Mouse (Mus musculus): ENCODE measurements around the gene Adgrv1. TPM values are rescaled to one million over a fixed set of nuclear protein-coding genes. Genes with fewer than 3 reads are reported as not detected.
"Not testable (repeated sequence)": the region's sequence is repeated elsewhere in the genome, so short reads cannot be mapped to it uniquely, and the experiment has no call there.

Adgrv1 gene
- polyA plus RNA-seq, 1 experiment from 2014 or later: not detected

DNA sequence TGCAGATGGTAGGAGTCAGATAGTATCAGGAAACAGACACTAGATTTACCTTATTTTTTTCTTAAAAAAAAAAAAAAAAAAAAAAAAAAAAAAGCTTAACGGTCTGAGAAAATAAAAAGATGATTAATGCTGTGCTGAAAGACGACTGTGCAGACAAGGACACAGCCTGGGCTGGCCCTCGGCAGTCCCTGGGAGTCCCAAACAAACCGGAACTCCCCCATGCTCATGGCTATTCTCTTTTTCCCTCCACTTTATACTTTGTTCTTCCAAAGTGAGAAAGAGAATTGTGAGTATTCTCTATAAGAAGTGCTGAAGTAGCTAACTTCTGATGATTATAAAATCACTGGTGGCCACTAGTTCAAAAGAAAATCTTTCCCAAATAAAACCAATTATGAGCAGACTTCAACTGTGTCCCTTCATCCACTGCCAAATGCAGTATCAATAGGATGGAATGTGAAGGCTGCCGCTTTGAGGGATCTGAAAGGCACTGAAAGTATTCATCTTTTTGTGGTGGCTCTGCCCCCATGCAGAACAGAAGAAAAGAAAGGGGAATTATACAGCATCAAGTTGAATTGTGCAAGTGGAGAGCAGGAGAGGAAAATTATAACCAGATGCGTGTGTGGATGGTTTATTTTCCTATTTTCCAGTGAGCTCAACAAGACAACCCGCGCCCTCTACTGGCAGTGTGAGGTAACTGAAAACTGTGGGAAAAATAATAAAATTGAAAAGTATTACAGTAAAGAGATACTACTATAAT lies 8.5 kb upstream of the Adgrv1 start:
- Histone ChIP-seq H3K4me3 (ENCODE audit: inconsistent target) (no peak overlapping the region), H3K36me3 (ENCODE audit: inconsistent target) (no peaks in the 10 kb centered on the region), H3K27ac (no peak overlapping the region), H3K79me2 (ENCODE audit: inconsistent target) (no peaks in the 10 kb centered on the region)
- 16% methylated on average over 8 of the region's 8 CpGs for WGBS (ENCODE audit: missing documents)

DNA sequence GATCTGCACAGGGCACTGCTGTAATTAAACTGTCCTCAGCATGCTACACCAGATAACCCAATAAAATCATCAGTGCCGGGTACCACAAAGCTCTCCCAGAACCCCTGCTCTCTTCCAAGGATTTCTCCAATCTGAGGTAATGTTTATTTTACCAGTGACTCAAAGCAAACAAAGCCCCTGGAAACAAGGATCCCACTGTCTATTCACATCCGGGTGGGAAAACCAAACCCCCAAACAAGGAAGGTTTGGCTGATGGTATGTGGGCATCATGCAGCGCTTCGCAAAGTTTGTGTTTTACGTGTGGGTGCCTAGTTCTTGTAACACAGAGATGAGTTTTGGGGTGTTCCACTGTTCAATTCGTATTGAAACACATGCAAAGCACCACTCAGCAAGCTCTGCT lies 7.9 kb upstream of the Adgrv1 start:
- H3K4me3 ChIP-seq (ENCODE audit: inconsistent target): no peak overlapping the region
- 55% methylated on average over 6 of the region's 6 CpGs for WGBS (ENCODE audit: missing documents)
- no peak overlapping the region for H3K27ac ChIP-seq
- no peaks in the 10 kb centered on the region for H3K79me2 ChIP-seq (ENCODE audit: inconsistent target)
- H3K36me3 ChIP-seq (ENCODE audit: inconsistent target): no peaks in the 10 kb centered on the region

- no peaks in the 10 kb centered on the region for H3K79me2 ChIP-seq (ENCODE audit: inconsistent target)
- no peak overlapping the region for H3K4me3 ChIP-seq (ENCODE audit: inconsistent target)
- no peak overlapping the region for H3K27ac ChIP-seq
- no peaks in the 10 kb centered on the region for H3K36me3 ChIP-seq (ENCODE audit: inconsistent target)
- 76% methylated on average over 4 of the region's 4 CpGs for WGBS (ENCODE audit: missing documents)
These were observed 6.7 kb upstream of the Adgrv1 start for GRCm38 (mm10) chr13:81639624-81640023.

- Histone ChIP-seq H3K36me3 (ENCODE audit: inconsistent target) (no peaks in the 10 kb centered on the region), H3K4me3 (ENCODE audit: inconsistent target) (no peak overlapping the region), H3K27ac (no peak overlapping the region), H3K79me2 (ENCODE audit: inconsistent target) (no peaks in the 10 kb centered on the region)
- 87% methylated on average over 5 of the region's 5 CpGs for WGBS (ENCODE audit: missing documents)
These were observed 2.4 kb downstream of the Adgrv1 start for GRCm38 (mm10) chr13:81630566-81630965.

DNA sequence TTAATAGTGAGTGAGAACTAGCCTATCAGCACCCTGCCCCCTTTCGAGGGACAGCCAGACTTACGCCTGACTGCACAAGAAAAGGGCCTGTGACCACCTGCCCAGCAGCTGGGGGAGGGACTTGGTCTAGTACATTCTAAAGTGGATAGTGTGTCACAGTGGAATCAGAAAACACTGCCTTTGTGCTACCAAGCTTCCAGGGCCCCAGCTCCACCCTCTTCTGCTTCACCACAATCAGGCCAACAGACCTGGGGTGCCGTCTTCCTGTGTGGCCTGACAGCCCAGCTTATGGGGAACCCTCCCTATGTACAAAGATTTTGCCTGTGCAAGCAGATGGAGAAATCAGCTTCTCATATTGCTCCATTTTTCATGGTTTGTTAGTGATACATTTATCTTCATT lies 3.6 kb downstream of the Adgrv1 start:
- 64% methylated on average over 3 of the region's 3 CpGs for WGBS (ENCODE audit: missing documents)
- H3K36me3 ChIP-seq (ENCODE audit: inconsistent target): no peaks in the 10 kb centered on the region
- H3K27ac ChIP-seq: no peak overlapping the region
- no peak overlapping the region for H3K4me3 ChIP-seq (ENCODE audit: inconsistent target)
- H3K79me2 ChIP-seq (ENCODE audit: inconsistent target): no peaks in the 10 kb centered on the region

- no peaks in the 10 kb centered on the region for H3K36me3 ChIP-seq (ENCODE audit: inconsistent target)
- no peak overlapping the region for H3K4me3 ChIP-seq (ENCODE audit: inconsistent target)
- no peaks in the 10 kb centered on the region for H3K79me2 ChIP-seq (ENCODE audit: inconsistent target)
- 92% methylated on average over 2 of the region's 2 CpGs for WGBS (ENCODE audit: missing documents)
- H3K27ac ChIP-seq: no peak overlapping the region
These were observed 4.2 kb downstream of the Adgrv1 start for GRCm38 (mm10) chr13:81628631-81629190.

DNA sequence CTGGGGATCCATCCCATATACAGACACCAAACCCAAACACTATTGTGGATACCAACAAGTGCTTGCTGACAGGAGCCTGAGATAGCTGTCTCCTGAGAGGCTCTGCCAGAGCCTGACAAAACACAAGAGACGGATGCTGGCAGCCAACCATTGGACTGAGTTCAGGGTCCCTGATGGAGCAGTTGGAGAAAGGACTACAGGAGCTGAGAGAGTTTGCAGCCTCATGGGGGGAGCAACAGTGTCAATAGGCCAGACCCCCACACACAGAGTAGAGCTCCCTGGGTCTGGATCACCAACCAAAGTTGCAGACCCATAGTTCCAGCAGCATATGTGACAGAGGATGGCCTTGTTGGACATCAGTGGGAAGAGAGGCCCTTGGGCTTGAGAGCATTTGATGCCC lies 5.1 kb downstream of the Adgrv1 start:
- 88% methylated on average over 1 of the region's 1 CpGs for WGBS (ENCODE audit: missing documents)
- not testable (repeated sequence) for H3K36me3 ChIP-seq (ENCODE audit: inconsistent target); H3K4me3 ChIP-seq (ENCODE audit: inconsistent target); H3K27ac ChIP-seq; H3K79me2 ChIP-seq (ENCODE audit: inconsistent target)

GRCm38 (mm10) chr13:81610349-81610748 lies 22.6 kb downstream of the Adgrv1 start:
- WGBS (ENCODE audit: missing documents): 90% methylated on average over 4 of the region's 4 CpGs
- H3K27ac ChIP-seq: no peak overlapping the region
- H3K4me3 ChIP-seq (ENCODE audit: inconsistent target): no peak overlapping the region

DNA sequence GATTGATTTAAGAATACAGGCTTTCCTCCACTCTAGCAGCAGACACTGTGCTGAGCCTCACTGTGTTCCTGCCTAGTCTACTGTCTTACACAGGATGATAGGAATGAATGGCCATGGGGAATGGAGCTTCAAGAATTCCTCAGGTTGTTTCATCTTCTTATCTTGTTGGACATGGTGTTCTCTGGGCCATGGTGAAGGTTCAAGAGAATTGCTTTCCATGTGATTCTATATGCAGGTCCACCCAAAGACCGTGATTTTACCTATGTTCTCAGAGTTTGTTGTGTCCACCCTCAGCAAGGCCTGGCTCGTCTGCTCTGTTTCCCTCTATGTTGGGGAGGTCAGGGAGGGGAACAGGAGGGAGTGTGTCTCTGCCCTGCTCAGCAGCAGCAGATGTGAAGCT lies 26.0 kb downstream of the Adgrv1 start:
- Histone ChIP-seq H3K4me3 (ENCODE audit: inconsistent target) (no peak overlapping the region), H3K36me3 (ENCODE audit: inconsistent target) (no peaks in the 10 kb centered on the region), H3K79me2 (ENCODE audit: inconsistent target) (no peaks in the 10 kb centered on the region), H3K27ac (no peak overlapping the region)
- 90% methylated on average over 2 of the region's 2 CpGs for WGBS (ENCODE audit: missing documents)

More at GRCm38 (mm10) chr13:81610349-81610748, 22.6 kb downstream of the Adgrv1 start:
- H3K36me3 ChIP-seq (ENCODE audit: inconsistent target): no peaks in the 10 kb centered on the region
- no peaks in the 10 kb centered on the region for H3K79me2 ChIP-seq (ENCODE audit: inconsistent target)

DNA sequence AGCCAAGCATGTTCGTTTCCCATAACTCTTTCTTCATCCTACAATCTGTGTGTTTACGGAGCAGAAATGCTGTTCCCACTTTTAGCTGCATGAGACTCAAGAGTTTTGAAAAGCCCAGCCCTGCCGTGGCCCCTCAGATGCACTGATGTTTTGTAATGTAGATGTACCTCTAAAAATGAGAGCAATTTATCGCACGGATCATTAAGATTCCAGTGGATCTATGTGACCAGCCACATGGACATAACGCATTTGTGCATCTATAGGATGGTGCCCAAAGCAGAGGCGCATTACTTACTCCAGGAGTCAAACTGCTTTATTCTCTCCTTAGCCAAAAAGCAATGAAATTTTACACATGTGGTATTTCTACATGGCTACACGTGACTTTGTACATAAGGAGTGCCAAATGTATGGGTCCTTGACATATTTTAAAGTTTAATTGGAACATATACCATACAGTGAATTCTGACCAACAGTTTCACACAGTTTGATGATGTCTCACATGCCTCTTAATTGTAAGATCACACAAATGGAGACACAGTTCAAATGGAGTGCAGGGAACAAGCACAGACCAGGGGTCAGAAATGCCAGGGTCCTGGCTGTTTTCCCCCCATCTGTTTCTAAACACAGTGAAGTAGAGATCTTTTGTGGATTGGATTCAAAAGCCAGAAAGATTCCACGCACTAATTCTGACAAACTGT lies 35.9 kb downstream of the Adgrv1 start:
- Histone ChIP-seq H3K4me3 (ENCODE audit: inconsistent target) (no peak overlapping the region), H3K27ac (no peak overlapping the region), H3K79me2 (ENCODE audit: inconsistent target) (no peaks in the 10 kb centered on the region), H3K36me3 (ENCODE audit: inconsistent target) (no peaks in the 10 kb centered on the region)
- 91% methylated on average over 9 of the region's 9 CpGs for WGBS (ENCODE audit: missing documents)

GRCm38 (mm10) chr13:81578692-81579091 lies 54.3 kb downstream of the Adgrv1 start:
- no peaks in the 10 kb centered on the region for H3K36me3 ChIP-seq (ENCODE audit: inconsistent target)
- no peak overlapping the region for H3K27ac ChIP-seq
- WGBS (ENCODE audit: missing documents): 97% methylated on average over 8 of the region's 8 CpGs
- H3K4me3 ChIP-seq (ENCODE audit: inconsistent target): no peak overlapping the region
- no peaks in the 10 kb centered on the region for H3K79me2 ChIP-seq (ENCODE audit: inconsistent target)

DNA sequence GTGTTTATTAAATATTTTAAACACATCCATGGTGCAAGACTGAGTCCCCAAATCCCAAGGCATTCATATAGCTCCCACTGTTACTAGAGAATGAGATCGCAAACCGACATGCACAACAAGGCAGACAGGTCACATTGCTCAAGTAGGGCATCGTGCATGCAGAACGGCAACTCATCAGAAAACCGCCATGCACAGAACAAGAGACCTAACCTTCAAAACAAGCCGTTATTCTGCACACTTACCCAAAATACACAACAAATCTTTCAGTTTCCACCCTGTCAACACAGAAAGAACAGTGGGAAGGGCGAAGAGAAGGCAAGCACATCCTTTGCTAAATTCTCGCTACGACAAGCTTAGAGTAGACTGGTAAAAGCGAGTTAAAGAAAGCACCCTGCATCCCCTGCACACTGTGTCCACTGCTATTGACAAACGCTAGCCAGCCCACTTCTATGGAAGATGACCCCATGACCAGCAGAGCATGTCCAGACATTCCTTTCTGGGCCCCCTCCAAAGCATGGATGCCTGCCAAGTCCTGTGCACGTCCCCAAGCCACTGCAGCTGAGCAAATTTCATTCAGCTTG lies 62.6 kb downstream of the Adgrv1 start:
- Histone ChIP-seq H3K36me3 (ENCODE audit: inconsistent target) (no peaks in the 10 kb centered on the region), H3K79me2 (ENCODE audit: inconsistent target) (no peaks in the 10 kb centered on the region), H3K4me3 (ENCODE audit: inconsistent target) (no peak overlapping the region), H3K27ac (no peak overlapping the region)
- WGBS (ENCODE audit: missing documents): 87% methylated on average over 12 of the region's 12 CpGs

GRCm38 (mm10) chr13:81550024-81550423 lies 82.9 kb downstream of the Adgrv1 start:
- H3K27ac ChIP-seq: no peak overlapping the region
- WGBS (ENCODE audit: missing documents): 100% methylated on average over 1 of the region's 1 CpGs
- H3K4me3 ChIP-seq (ENCODE audit: inconsistent target): no peak overlapping the region
- no peaks in the 10 kb centered on the region for H3K79me2 ChIP-seq (ENCODE audit: inconsistent target)
- no peaks in the 10 kb centered on the region for H3K36me3 ChIP-seq (ENCODE audit: inconsistent target)

DNA sequence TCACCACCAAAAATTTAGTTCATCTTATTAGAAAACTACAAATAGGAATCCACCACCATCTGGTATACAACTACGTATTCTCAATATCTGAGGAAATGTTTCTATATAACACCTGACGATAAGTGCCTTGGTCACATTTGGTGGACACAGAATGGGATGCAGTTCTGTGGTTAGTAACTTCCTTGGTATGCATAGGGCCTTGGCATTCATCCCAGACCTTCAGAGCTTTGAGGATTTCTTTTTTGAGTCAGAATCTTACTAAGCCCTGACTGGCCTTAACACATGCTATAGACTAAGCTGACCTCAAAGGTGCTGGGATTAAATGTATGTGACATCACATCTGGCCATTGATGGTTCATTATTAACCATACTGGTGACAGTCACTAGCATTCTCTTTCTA lies 98.0 kb downstream of the Adgrv1 start:
- Histone ChIP-seq H3K4me3 (ENCODE audit: inconsistent target) (no peak overlapping the region), H3K27ac (no peak overlapping the region), H3K36me3 (ENCODE audit: inconsistent target) (no peaks in the 10 kb centered on the region), H3K79me2 (ENCODE audit: inconsistent target) (no peaks in the 10 kb centered on the region)
- 37% methylated on average over 2 of the region's 2 CpGs for WGBS (ENCODE audit: missing documents)

DNA sequence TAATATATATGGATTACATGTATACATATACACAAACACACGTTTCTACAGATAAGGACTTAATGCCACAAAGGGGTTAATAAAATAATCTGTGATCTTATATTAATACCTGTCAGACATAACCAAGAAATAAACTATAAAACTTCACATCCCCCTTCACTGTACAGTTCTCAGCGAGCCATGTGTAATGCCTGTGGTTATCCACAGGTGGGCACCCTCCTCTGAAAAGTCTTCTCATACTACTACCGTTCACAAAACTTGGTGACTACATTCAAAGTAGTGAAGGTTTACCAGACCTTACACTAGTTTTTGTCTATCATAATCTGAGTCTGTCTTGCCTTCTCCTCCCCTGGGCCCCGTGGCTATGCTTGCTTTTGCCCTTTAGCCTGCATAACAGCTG lies 106.3 kb downstream of the Adgrv1 start:
- Histone ChIP-seq H3K27ac (no peak overlapping the region), H3K4me3 (ENCODE audit: inconsistent target) (no peak overlapping the region), H3K79me2 (ENCODE audit: inconsistent target) (no peaks in the 10 kb centered on the region), H3K36me3 (ENCODE audit: inconsistent target) (no peaks in the 10 kb centered on the region)
- 24% methylated on average over 4 of the region's 4 CpGs for WGBS (ENCODE audit: missing documents)
